Mouse (Mus musculus) limb, embryonic 11.5 days (tissue): ENCODE measurements around the gene Myh9. TPM values are rescaled to one million over a fixed set of nuclear protein-coding genes. Genes with fewer than 3 reads are reported as not detected.

ENCODE experiments used
- ATAC-seq: fragments of 200-750 bp; cut with Nextera tagmentation; 2 replicates; pipeline ENCODE4 v1.8.0; 2017; ENCODE audit warnings: low read depth; ENCODE audit not compliant: insufficient number of reproducible peaks, low FRiP score, low TSS enrichment
- DNase-seq: peaks from one replicate; pipeline ENCODE4 v3.0.0-alpha.2; 2015; ENCODE audit warnings: low spot score
- H3K27ac ChIP-seq: fragments of 300-500 bp; sonication (generic); replicated peaks from 2 replicates; pipeline ENCODE4 v1.5.1; 2014; ENCODE audit warnings: low read depth, mild to moderate bottlenecking, low read length
- H3K27me3 ChIP-seq: fragments of 300-500 bp; sonication (generic); 2 replicates; pipeline ENCODE4 v1.6.1; 2014; ENCODE audit warnings: mild to moderate bottlenecking, low read length, mixed read lengths; ENCODE audit not compliant: control insufficient read depth, insufficient read depth
- H3K36me3 ChIP-seq: fragments of 300-500 bp; sonication (generic); 2 replicates; pipeline ENCODE4 v1.6.1; 2014; ENCODE audit warnings: mild to moderate bottlenecking, low read length, moderate library complexity, mixed read lengths; ENCODE audit not compliant: control insufficient read depth, insufficient read depth
- H3K4me1 ChIP-seq: fragments of 300-500 bp; sonication (generic); 2 replicates; pipeline ENCODE4 v1.6.1; 2014; ENCODE audit warnings: low read length, mixed read lengths; ENCODE audit not compliant: control insufficient read depth, insufficient read depth
- H3K4me2 ChIP-seq: fragments of 300-500 bp; sonication (generic); 2 replicates; pipeline ENCODE4 v1.6.1; 2014; ENCODE audit warnings: low read depth, mild to moderate bottlenecking, moderate library complexity; ENCODE audit not compliant: severe bottlenecking
- H3K4me3 ChIP-seq: fragments of 300-500 bp; sonication (generic); 2 replicates; pipeline ENCODE4 v1.5.1; 2014; ENCODE audit warnings: low read depth, low read length
- H3K9ac ChIP-seq: fragments of 300-500 bp; sonication (generic); 2 replicates; pipeline ENCODE4 v1.6.1; 2014; ENCODE audit warnings: mild to moderate bottlenecking, low read length
- H3K9me3 ChIP-seq: fragments of 300-500 bp; sonication (generic); 2 replicates; pipeline ENCODE4 v1.6.1; 2016; ENCODE audit warnings: low read length; ENCODE audit not compliant: control insufficient read depth
- WGBS: fragments of 180-500 bp; shearing (Covaris S2); extraction: QIAGEN DNeasy Blood & Tissue Kit; methylation state at CpG from one replicate; pipeline ENCODE4 v1.1.7; 2014; 5-methylcytosine and 5-hydroxymethylcytosine counted together
- polyA plus RNA-seq: library from polyadenylated mRNA; unstranded; fragments of >200 nt; fragmentation: Nextera tagmentation; extraction: Ambion mirVana; gene quantifications from 2 replicates; pipeline ENCODE4 v1.2.1, GENCODE M21; 2014

Gene Myh9
- 33.2 and 38.1 TPM in 2 replicates for polyA plus RNA-seq

- peak within 1 kb of the TSS; percentile 86 for H3K9ac ChIP-seq
- H3K27me3 ChIP-seq, result no peaks in the 10 kb centered on the region
- H3K9me3 ChIP-seq, result no peaks in the 10 kb centered on the region
- H3K4me1 ChIP-seq, result peaks cover 30% of the 10 kb centered on the region
- ATAC-seq (peak; percentile 96), DNase-seq (peak; percentile 99)
- WGBS, result under 1% methylated on average over 44 of the region's 46 CpGs
- peak within 1 kb of the TSS; percentile 82 for H3K27ac ChIP-seq
- H3K4me2 ChIP-seq, result peak within 1 kb of the TSS; percentile 91
- no peaks in the 10 kb centered on the region for H3K36me3 ChIP-seq
- peak within 1 kb of the TSS; percentile 91 for H3K4me3 ChIP-seq
Observed at GRCm38 (mm10) chr15:77842047-77842843, at the start of gene Myh9. Myh9 (minus strand) TSS chr15:77842175.

GRCm38 (mm10) chr15:77891766-77892165 is 49.8 kb upstream of the Myh9 start:
- Histone ChIP-seq H3K4me1 (no peaks in the 10 kb centered on the region), H3K9me3 (no peaks in the 10 kb centered on the region), H3K36me3 (no peaks in the 10 kb centered on the region), H3K4me3 (no peak overlapping the region), H3K27me3 (no peaks in the 10 kb centered on the region), H3K27ac (no peak overlapping the region), H3K9ac (no peak overlapping the region), H3K4me2 (no peak overlapping the region)
- WGBS, result 88% methylated on average over 8 of the region's 8 CpGs
- ATAC-seq (no peak), DNase-seq (no peak)

GRCm38 (mm10) chr15:77889761-77890422 is 47.9 kb upstream of the Myh9 start:
- 31% methylated on average over 4 of the region's 4 CpGs for WGBS
- no peak for ATAC-seq
- DNase-seq, result no peak
- no peaks in the 10 kb centered on the region for H3K4me1 ChIP-seq
- no peaks in the 10 kb centered on the region for H3K27me3 ChIP-seq
- H3K4me2 ChIP-seq, result no peak overlapping the region
- H3K27ac ChIP-seq, result no peak overlapping the region
- H3K9ac ChIP-seq, result no peak overlapping the region
- no peaks in the 10 kb centered on the region for H3K36me3 ChIP-seq
- no peaks in the 10 kb centered on the region for H3K9me3 ChIP-seq
- H3K4me3 ChIP-seq, result no peak overlapping the region

GRCm38 (mm10) chr15:77888286-77888685 is 46.3 kb upstream of the Myh9 start:
- H3K4me3 ChIP-seq, result no peak overlapping the region
- H3K36me3 ChIP-seq, result no peaks in the 10 kb centered on the region
- H3K27me3 ChIP-seq, result no peaks in the 10 kb centered on the region
- 74% methylated on average over 7 of the region's 7 CpGs for WGBS
- no peak for DNase-seq
- H3K9me3 ChIP-seq, result no peaks in the 10 kb centered on the region
- peaks cover 6% of the 10 kb centered on the region for H3K4me1 ChIP-seq
- no peak overlapping the region for H3K4me2 ChIP-seq
- H3K9ac ChIP-seq, result no peak overlapping the region
- no peak overlapping the region for H3K27ac ChIP-seq
- ATAC-seq, result no peak

GRCm38 (mm10) chr15:77887093-77887488 is 45.1 kb upstream of the Myh9 start:
- H3K9me3 ChIP-seq, result no peaks in the 10 kb centered on the region
- no peaks in the 10 kb centered on the region for H3K36me3 ChIP-seq
- ATAC-seq, result no peak
- no peak overlapping the region for H3K9ac ChIP-seq
- 73% methylated on average over 1 of the region's 1 CpGs for WGBS
- H3K4me3 ChIP-seq, result no peak overlapping the region
- DNase-seq, result no peak
- H3K4me1 ChIP-seq, result peaks cover 17% of the 10 kb centered on the region
- H3K4me2 ChIP-seq, result no peak overlapping the region
- H3K27me3 ChIP-seq, result no peaks in the 10 kb centered on the region
- H3K27ac ChIP-seq, result no peak overlapping the region

- Histone ChIP-seq H3K27me3 (no peaks in the 10 kb centered on the region), H3K4me1 (peaks cover 19% of the 10 kb centered on the region)
- WGBS, result 94% methylated on average over 4 of the region's 5 CpGs
Observed at GRCm38 (mm10) chr15:77886369-77887092, 44.6 kb upstream of the Myh9 start.

GRCm38 (mm10) chr15:77885945-77886344 is 44.0 kb upstream of the Myh9 start:
- Histone ChIP-seq H3K4me1 (peaks cover 19% of the 10 kb centered on the region), H3K4me2 (no peak overlapping the region), H3K4me3 (no peak overlapping the region), H3K27me3 (no peaks in the 10 kb centered on the region), H3K9ac (no peak overlapping the region), H3K9me3 (no peaks in the 10 kb centered on the region), H3K27ac (no peak overlapping the region), H3K36me3 (no peaks in the 10 kb centered on the region)
- ATAC-seq (no peak), DNase-seq (no peak)
- WGBS, result 94% methylated on average over 4 of the region's 4 CpGs

More at GRCm38 (mm10) chr15:77886369-77887092, 44.6 kb upstream of the Myh9 start:
- no peak overlapping the region for H3K4me2 ChIP-seq
- H3K27ac ChIP-seq, result no peak overlapping the region
- H3K9ac ChIP-seq, result no peak overlapping the region
- H3K9me3 ChIP-seq, result no peaks in the 10 kb centered on the region
- no peak for ATAC-seq
- DNase-seq, result no peak
- H3K36me3 ChIP-seq, result no peaks in the 10 kb centered on the region
- H3K4me3 ChIP-seq, result no peak overlapping the region

GRCm38 (mm10) chr15:77885159-77885558 is 43.2 kb upstream of the Myh9 start:
- ATAC-seq (no peak), DNase-seq (no peak)
- H3K9ac ChIP-seq, result no peak overlapping the region
- H3K36me3 ChIP-seq, result no peaks in the 10 kb centered on the region
- WGBS, result 86% methylated on average over 6 of the region's 6 CpGs
- H3K4me1 ChIP-seq, result peaks cover 19% of the 10 kb centered on the region
- H3K9me3 ChIP-seq, result no peaks in the 10 kb centered on the region
- H3K4me3 ChIP-seq, result no peak overlapping the region
- no peak overlapping the region for H3K27ac ChIP-seq
- H3K4me2 ChIP-seq, result no peak overlapping the region
- no peaks in the 10 kb centered on the region for H3K27me3 ChIP-seq
